Mouse (Mus musculus) frontal cortex, postnatal 10 days (tissue): ENCODE measurements at regions not wholly inside any gene's neighbourhood (a gene's known extent, or its start where the extent isn't known, plus 50 kb on each side); places are given as distances from the start of the nearest gene placed in this dataset.

Source experiments
- DNase-seq, 2 experiments: peaks; one replicate each; pipeline ENCODE4 v3.0.0; 2022; ENCODE audit warnings: low spot score in 2 of 2, mixed read lengths in 1 of 2

DNA sequence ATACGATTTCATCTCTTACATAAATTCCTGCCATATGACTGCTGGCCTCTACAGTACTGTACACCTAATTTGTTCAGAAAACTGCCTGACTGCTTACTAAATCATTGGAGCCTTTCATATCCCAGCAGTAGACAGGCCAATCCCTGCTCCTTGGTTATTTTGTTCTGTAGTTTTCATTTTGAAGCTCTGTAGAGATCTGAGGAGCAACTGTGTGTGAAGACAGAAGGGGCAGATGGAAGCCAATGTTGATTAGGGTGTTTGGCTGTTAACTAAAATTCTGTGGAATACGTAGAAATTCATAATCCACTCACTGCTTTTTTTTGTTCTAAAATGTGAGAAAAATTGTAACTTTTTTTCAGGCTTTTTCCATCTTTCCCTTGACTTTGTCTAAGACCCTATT lies 573.1 kb downstream of the Ets1 start:
- no peak for DNase-seq

DNA sequence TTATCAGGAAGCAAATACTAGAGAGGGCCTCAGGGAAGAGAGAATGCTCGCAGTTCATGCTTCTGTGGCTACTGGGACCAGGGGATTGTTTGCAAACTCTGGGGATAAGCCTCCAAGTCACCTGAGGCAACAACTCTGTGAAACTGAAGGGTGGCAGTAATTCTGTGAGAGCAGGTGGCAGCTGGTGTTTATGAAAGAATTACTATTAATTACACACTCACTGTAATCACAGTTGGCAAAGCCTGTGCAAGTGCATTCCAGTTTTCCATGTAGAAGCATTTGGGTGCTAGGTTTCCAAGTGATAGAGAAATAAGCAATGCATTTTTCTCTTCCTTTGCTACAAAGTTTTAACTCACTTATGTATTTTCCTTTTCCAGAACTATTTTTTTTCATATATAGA lies 578.5 kb downstream of the Ets1 start:
- DNase-seq, result no peak

DNA sequence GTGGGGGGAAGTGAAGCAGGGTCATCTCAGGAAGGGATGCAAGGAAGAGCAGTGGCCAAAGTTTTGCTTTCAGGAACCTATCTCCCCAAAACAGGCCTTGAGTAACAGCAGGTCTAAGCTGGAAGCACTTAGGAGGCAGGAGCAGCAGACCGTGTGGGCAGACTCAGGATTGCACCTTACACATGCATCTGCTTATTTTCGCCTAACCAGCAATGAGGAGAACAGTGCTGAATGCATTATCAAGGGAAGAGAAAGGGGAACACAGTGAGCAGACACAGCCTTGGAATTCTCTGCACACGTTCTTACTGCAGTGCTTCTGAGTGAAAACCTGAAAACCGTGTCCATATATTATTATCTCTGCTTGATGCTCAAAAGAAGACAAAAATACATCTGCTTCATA lies 585.0 kb downstream of the Ets1 start:
- DNase-seq, result no peak

DNA sequence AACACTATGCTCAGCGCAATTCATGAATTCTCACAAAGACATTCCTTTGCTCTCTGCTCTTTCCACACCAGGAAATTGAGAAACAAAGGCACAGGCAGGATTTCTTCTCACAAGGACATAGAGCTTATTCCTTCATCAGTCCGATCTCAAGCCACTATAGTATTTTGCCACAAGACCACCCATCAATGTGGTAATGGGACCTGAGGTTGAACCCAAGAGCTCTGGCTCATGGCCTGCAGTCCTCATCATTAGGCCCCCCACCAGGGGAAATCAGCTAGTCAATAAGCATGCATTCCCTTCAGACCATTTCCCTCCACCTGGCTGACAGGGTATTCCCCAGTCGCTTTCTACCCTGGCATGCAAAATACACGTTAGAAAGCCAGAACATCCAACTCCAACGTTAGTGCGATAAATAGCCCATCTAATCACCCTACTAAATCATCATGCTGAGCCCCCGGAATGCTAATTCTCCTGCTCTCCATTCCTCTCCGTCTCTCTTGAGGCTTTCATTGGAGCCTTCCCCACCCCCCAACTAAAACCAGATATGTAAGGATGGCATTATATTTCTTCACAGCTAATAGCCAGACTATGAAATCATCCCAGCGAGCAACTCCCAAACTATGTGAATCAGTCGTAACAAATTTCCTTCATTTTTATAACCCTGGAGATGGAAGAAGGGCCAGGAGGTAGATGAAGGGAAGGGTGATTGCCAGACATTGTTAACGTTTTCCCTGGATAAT lies 586.2 kb downstream of the Ets1 start:
- DNase-seq, result no peak

DNA sequence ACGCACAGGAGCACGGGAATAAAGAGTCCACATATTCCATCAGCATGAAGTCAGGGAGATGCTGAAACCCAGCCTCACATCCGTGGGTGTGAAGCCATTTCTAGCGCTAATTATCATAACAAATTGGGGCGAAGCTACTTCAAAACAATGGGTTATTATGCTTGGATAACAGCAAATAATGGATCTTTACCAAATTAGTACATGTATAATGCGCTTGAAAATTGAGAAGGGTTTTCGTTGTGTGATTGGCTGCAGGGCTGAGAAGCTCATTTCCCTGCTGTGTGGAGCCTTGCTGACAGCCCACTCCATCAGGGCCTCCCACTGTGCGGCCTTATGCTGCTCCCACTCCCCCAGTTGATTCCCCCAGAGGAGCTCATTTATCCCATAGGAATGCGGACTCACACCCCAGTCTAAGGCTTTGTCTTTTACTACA lies 597.7 kb downstream of the Ets1 start:
- DNase-seq, result no peak

DNA sequence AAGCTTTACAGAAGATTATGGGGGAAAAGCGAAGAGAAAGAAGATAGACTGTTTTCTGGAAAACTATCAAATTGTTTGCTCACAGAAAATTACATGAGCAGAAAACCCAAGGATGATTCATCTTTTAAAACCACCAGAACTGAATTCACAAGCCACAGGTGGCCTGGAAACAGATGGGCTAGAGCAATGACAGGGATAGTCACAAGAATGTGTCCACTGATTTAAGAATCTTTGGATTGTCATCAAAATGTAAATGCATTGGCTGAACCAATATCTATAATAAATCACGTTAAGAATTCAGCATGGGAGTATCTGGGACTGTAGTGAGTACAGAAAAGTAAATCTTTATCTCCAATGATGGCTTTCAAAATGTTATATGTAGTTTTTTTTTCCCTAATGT lies 602.2 kb downstream of the Ets1 start:
- no peak for DNase-seq

DNA sequence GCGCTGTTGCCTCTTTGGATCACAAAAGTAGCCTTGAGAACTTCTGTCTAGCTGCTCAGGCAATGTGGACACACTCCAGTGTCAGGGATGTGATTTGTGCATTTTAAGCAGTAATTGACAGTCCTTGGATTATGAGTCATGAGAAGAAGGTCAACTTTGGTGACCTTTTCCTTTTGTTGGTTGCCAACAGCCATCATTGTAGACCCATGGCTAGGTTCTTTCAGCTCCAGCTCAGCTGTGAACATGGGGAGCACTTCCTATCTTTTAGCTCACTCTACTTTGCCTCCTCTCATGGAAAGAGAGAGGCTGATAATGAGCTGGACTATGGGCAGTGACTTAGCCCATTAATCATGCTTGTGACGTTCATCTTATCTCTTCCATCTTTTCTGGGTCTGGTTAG lies 602.8 kb downstream of the Ets1 start:
- DNase-seq, result no peak

DNA sequence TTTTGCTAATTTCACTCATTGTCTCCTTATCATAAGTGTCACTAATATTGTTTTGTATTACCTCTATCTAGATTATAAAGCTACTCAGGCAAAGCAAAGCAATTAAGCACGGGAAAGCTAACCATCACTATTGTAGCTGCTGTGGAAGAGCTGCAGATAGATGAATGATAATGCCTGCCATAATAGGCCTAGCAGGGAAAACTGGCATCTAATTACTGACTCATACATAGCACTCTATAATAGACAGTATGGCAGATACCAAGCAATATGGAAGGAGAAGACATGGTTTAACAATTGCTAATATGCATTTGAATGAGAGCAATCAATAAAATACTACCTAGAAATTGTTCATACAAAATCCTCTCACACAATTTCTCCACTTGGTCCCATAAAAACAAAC lies 604.5 kb downstream of the Ets1 start:
- DNase-seq, result no peak

DNA sequence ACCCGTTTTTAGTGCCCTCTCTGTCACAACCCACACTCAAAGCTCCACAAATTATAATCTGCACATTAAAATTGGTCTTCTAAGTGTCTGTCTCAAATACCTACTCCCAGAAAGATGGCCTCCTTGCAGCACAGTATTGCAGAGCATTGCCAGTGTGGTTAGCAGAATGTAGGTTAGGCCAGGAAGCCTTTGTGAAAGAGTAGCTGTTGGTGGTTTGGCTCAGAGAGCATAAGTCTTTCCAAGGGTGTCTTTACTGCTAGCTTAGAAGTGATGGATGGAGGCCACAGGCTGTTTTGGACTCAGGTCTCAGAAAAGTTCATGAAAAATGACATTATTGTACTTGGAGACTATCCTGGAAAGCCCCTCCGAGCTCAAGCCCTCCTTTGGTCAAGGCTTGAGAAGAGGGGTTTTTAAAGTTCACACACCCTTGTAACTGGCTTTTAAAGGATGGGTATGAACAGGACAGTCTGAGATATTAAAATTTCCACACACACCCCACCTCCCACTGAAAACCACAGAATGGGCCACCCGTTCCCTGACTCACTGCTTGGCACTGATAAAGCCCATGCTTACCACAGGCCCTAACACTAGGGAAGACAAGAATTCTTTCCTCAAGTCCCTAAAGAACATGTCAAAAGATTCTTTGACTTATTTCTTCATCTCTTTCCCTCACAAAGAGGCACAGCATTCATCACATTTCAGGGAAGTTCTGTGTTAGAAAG lies 605.1 kb downstream of the Ets1 start:
- DNase-seq, result no peak

DNA sequence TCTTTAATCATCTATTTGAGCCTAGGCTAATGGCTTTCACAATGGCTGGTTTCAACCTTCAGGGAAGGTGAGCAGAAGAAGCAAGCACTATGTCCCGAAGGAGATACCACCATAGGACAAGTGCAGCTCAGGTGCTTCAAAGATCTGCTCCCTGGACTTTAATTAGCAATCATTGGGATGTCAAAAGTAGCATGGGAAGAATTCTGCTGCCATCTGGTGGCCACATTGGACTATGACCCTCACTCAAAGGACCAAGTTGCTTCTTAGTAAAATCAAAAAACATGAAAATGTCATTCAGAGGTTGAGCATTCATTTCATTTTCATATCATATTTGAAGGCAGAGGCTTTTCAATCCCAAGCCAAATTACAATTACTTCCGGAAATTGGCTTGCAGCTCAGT lies 610.9 kb downstream of the Ets1 start:
- DNase-seq, result peak in 1 of 2 experiments; percentile 41

DNA sequence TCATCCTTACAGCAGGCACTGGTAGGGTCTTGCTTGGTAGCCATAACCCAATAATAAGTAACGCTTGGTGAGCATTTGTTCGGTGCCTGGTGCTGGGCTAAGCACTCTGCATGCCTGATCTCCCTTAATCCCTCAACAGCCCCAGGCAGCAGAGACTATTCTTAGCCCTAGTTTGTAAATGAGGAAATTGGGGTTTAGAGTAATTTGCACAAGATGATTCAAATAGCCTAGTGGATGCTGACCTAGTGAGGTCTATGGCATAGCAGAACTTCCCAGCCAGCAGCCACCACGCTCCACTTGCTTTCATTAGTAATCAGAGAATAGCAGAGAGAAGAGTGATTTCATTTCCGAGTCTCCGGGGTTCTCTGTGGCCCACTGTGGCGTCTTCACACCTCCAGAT lies 622.2 kb downstream of the Ets1 start:
- no peak for DNase-seq

DNA sequence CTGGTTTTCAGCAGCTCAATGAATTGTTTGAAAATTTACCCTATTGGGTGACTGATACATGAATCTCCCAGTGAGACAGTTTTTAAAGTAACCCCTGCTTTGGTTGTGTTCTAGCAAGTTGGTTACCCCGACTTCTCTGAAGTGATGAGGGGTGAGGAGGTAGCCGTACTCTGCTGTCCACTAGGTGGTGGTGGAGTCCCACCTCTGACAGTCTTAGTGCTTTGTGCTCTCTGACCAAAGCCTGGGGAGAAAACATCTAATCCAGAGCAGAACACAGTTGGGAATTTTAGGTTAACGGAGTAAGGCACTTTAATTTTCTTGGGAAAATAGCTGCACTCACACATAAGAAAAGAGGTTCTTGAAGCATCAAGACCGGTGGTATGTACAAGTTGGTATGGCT lies 624.1 kb downstream of the Ets1 start:
- DNase-seq, result peak; percentile 29 to 55

DNA sequence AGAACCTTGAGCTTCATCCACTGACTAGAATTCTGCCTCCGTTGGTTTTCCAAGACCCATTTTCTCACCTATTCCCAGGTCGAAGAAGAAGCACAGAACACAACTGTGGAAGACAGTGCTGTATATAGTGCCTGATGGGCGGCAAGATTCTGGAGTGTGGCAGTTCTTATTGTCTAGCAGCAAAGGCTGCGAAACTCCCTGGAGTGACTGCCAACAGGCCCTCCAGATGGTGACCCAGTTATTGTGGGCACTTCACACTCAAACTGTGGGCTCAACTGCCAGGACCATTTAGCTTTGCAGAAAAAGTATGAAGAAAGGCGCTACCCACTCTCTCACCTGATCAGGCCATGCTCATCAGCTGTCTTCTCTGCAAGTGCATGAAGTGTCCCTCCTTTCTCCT lies 653.4 kb downstream of the Ets1 start:
- DNase-seq, result peak in 1 of 2 experiments; percentile 4

DNA sequence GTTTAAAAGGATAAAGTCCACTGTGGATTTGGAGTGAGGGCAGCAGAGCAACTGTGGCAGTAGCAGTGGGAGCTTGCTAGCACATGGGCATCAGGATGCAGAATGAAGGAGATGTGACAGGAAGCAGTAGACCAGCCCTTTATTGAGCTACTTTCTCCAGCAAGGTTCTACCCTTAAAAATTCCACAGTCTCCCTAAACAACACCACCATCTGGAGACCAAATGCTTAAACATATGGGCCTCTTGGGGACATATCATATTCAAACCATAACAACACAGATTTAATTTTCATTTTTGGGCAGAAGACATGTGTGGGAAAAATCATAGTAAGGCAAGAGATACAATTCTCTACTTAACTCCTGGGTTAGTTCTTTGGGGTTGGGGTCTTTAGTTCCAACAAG lies 656.1 kb downstream of the Ets1 start:
- no peak for DNase-seq

DNA sequence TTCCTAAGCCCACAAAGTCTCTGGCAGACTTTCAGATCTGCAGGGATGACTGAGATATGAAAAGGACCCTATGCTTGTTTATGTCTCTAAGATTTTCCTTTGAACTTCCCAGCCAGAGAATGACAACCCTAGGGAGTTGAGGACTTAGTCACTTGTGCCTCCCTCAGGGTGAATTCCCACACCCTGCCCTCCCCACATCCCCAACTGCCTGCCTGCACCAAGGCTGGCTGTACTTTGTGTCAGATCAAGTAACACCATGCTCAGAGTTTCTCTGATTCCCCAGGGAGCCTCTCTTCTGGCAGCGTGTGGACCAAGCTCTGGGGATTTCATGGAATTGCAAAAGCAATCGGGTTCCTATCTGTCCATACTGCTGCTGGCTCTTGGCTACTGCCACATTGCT lies 659.9 kb downstream of the Ets1 start:
- DNase-seq, result no peak

DNA sequence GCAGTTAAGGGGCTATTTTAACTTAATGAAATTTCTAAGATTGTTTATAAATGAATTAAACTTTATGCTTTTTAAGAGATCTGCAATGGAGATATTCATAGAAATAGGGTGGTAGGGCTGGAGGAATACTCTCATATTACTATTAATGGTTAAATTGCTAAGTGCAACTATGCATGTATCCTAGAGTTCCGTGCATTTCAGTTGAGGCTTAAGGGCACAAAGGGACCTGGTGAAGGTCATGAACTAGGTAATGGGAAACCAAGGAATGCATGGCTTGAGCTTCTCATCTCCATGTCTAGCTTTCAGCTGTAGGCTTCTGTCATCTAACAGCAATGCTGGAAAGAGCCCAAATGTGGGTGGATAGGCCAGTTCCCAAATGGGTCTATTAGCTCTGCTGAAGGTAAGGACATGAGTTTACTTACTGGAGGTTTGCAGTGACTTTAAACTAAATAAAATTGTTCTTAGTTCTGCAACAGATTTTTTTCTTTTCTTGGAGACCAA lies 683.6 kb downstream of the Ets1 start:
- DNase-seq, result no peak

DNA sequence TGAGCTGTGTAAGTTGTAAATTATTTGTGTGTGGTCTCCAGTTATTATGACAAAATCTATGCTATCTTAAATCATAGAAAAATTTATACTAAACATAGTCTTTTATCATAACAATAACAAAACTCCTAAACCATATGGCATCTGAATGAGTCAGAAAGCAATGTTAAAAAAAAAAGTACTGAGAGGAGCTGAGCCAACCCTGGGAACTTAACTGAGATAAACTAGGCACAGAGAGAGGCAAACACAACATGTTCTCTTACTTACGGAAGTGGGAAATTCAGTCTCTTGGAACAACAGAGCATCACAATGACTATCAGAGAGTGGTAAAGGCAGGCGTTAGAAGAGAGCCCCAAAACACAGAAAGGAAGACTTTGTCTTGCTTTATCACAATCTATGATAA lies 691.7 kb downstream of the Ets1 start:
- no peak for DNase-seq

DNA sequence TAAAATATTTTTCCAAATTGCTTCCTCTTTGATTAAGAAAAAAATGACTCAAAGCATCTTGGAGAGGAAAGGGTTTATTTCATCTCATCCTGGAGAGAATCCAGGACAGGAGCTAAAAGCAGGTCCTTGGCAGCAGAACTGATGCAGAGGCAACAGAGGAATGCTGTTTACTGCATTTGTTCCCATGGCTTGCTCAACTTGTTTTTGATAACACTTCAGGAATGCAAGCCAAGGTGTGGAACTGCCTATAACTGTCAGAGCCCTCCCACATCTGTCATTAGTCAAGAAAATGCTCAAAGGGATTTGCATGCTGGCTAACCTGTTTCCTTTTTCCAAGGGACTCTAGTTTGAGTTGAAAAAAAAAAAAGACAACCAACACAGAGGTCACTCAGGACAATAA lies 714.2 kb downstream of the Ets1 start:
- no peak for DNase-seq

DNA sequence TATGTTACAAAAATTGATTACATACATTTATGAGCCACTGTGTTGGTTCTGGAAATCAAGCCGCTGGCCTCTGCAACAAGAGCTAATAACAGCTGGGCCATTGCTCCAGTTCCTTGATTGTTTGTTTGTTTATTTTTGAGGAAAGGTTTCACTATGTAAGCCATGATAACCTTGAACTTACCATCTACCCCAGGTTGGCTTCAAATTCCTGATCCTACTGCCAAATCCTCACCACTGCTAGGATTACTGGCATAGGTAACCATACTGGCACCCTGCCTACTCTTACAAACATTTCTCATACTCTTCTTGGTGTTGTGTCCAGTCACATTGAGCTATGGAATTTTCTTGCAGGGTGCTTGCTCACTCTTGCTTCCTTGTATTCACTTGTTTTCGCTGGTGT lies 720.6 kb downstream of the Ets1 start:
- no peak for DNase-seq

DNA sequence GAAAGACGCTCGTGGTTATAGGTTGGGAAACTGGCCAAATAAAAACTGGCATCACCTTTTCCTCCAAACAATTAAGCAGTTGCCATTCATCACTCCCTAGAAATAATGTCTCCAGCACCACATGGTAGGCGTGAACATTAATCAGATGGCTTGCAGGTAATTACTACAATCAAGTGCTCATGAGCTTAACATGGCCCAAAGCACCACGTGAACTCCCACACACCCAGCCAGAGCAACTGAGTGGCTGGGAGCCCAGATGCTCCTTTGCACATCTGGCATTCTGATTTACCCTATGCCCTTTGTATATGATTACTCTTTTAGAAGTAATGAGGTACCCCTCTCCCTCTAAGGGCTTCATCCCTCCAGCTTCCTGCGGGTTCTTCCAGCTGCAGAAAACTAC lies 724.9 kb downstream of the Ets1 start:
- DNase-seq, result no peak

DNA sequence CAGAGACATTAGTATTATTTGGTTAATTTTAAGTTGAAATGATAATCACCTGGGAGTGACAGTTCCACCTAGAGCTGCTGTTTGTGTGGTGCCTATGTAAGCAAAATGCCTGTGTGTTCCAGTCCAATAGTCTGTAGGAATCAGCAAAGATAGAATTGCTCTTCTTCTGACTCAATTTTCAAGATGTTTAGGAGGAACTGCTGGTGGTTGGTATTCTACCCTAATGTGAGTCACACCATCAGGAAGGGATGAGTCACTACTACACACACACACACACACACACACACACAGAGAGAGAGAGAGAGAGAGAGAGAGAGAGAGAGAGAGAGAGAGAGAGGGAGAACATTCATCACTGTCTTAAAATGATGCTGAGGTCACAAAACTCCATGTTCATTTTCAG lies 753.1 kb downstream of the Ets1 start:
- DNase-seq, result no peak

DNA sequence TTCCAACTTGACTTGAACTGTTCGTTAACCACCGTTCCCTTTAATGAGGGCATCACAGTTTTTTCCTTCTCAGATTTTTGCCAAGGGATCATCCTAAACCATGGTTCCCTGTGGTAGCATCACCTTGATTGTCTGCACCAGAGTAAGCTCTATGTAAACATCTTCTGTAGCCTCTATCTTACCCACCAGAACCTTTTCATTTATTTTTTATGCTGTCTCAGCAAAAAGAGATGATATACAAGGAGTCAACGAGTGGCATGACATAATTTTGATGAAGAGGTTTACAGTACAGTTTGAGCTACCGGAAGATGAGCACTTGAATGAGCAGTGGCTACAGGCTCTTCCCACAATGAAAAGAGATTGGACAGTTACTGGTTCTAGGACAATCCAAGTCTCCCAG lies 768.7 kb downstream of the Ets1 start:
- DNase-seq, result no peak

DNA sequence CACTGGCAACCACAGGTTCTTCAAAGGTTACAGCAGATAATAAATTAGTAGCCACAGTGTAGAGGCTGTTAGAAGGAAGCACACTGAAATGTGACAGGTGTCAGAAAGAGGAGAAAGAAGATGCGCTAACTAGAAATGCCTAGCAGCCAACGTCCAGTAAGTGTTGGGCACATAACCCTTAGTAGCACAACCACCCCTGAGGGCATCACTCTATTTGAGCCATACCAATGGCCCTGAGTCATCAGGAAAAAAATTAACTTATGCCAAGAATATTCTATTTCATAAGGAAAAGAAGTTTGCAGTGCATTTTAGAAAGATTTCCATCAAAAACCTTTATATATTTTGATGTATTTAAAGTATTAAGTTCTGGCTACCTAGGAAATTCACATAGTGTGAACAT lies 771.5 kb downstream of the Ets1 start:
- DNase-seq, result no peak
